Mouse (Mus musculus): ENCODE data around the gene Qrich2. TPM values are rescaled to one million over a fixed set of nuclear protein-coding genes. Genes with fewer than 3 reads are reported as not detected.
A peak's percentile ranks its signal among the peaks of the same experiment; 100 is the strongest.

The Qrich2 gene
- total and polyA plus RNA-seq, 3 experiments: 0.11 TPM; not detected in 2

- no peak for TF ChIP-seq MAFK (IDR thresholded peaks at IDR 0.05; ENCODE audit: borderline replicate concordance, low read depth, low read length)
- TF ChIP-seq POLR2A (IDR thresholded peaks at IDR 0.05; ENCODE audit: control insufficient read depth in 1 of 2, insufficient read depth in 1 of 2, low read depth in 1 of 2, low read length in 2 of 2, poor library complexity in 1 of 2): no peak
- no peak for TF ChIP-seq MYC (IDR thresholded peaks at IDR 0.05; ENCODE audit: low read depth, low read length)
- TF ChIP-seq NRF1 (IDR thresholded peaks at IDR 0.05; ENCODE audit: insufficient read depth, low read depth, low read length, poor library complexity, severe bottlenecking): no peak
- no peak for TF ChIP-seq HCFC1 (IDR thresholded peaks at IDR 0.05; ENCODE audit: low read depth, low read length)
- peaks cover 2 to 7% of the 10 kb centered on the region in 2 experiments; a peak in 3 of 4 replicates for H3K4me1 ChIP-seq (ENCODE audit: control insufficient read depth in 1 of 2, insufficient read depth in 2 of 2, low read length in 2 of 2)
- H3K9me3 ChIP-seq (replicated peaks; ENCODE audit: insufficient read depth, low read length): no peaks in the 10 kb centered on the region
- peaks cover 0 to 3% of the 10 kb centered on the region in 2 experiments; a peak in 3 of 4 replicates for H3K36me3 ChIP-seq (ENCODE audit: control insufficient read depth in 1 of 2, insufficient read depth in 2 of 2, low read length in 2 of 2)
- DNase-seq (ENCODE audit: low read depth, low spot score): no peak
- no peak overlapping the region for H3K27ac ChIP-seq (ENCODE audit: control insufficient read depth, low read depth, low read length)
- H3K79me2 ChIP-seq (ENCODE audit: control insufficient read depth, insufficient read depth, low read length, poor library complexity): no peaks in the 10 kb centered on the region
- no peak overlapping the region for H3K4me3 ChIP-seq (ENCODE audit: control insufficient read depth in 1 of 2, insufficient read depth in 1 of 2, low read depth in 2 of 2, low read length in 2 of 2)
- H3K27me3 ChIP-seq (ENCODE audit: control insufficient read depth in 1 of 2, insufficient read depth in 2 of 2, low read length in 2 of 2): no peaks in the 10 kb centered on the region
- H3K9ac ChIP-seq (ENCODE audit: control insufficient read depth, low read depth, low read length, poor library complexity, severe bottlenecking): no peak overlapping the region
Measured at GRCm38 (mm10) chr11:116442129-116442866, 23.7 kb downstream of the Qrich2 start.

- H3K4me1 ChIP-seq (ENCODE audit: control insufficient read depth in 1 of 2, insufficient read depth in 2 of 2, low read length in 2 of 2): peaks cover 12 to 24% of the 10 kb centered on the region in 2 experiments
- H3K9ac ChIP-seq (ENCODE audit: control insufficient read depth, low read depth, low read length, poor library complexity, severe bottlenecking): no peak overlapping the region
- TF ChIP-seq CHD1 (IDR thresholded peaks at IDR 0.05; ENCODE audit: low read depth, low read length) (no peak), POLR2AphosphoS2 (IDR thresholded peaks at IDR 0.05; ENCODE audit: low read length) (peak; percentile 61; the same call in 1 of the 2 replicates)
- no peak overlapping the region for H3K27ac ChIP-seq (ENCODE audit: control insufficient read depth, low read depth, low read length)
- no peaks in the 10 kb centered on the region for H3K27me3 ChIP-seq (ENCODE audit: control insufficient read depth in 1 of 2, insufficient read depth in 2 of 2, low read length in 2 of 2)
- H3K9me3 ChIP-seq (replicated peaks; ENCODE audit: insufficient read depth, low read length): no peaks in the 10 kb centered on the region
- H3K4me3 ChIP-seq (ENCODE audit: control insufficient read depth in 1 of 2, insufficient read depth in 1 of 2, low read depth in 2 of 2, low read length in 2 of 2): no peak overlapping the region
- no peaks in the 10 kb centered on the region; the same call in 1 of the 2 replicates for H3K79me2 ChIP-seq (ENCODE audit: control insufficient read depth, insufficient read depth, low read length, poor library complexity)
- H3K36me3 ChIP-seq (ENCODE audit: control insufficient read depth in 1 of 2, insufficient read depth in 2 of 2, low read length in 2 of 2): peaks cover 0 to 19% of the 10 kb centered on the region in 2 experiments; a peak in 3 of 4 replicates
- DNase-seq (ENCODE audit: low read depth, low spot score): peak; percentile 53
Measured at GRCm38 (mm10) chr11:116440408-116441068, 25.5 kb downstream of the Qrich2 start.

GRCm38 (mm10) chr11:116439269-116440240 is 26.5 kb downstream of the Qrich2 start:
- Histone ChIP-seq H3K27me3 (ENCODE audit: control insufficient read depth in 1 of 2, insufficient read depth in 2 of 2, low read length in 2 of 2) (no peaks in the 10 kb centered on the region), H3K9ac (ENCODE audit: control insufficient read depth, low read depth, low read length, poor library complexity, severe bottlenecking) (no peak overlapping the region), H3K36me3 (ENCODE audit: control insufficient read depth in 1 of 2, insufficient read depth in 2 of 2, low read length in 2 of 2) (peaks cover 0 to 24% of the 10 kb centered on the region in 2 experiments; a peak in 3 of 4 replicates), H3K4me1 (ENCODE audit: control insufficient read depth in 1 of 2, insufficient read depth in 2 of 2, low read length in 2 of 2) (peaks cover 14 to 30% of the 10 kb centered on the region in 2 experiments), H3K9me3 (replicated peaks; ENCODE audit: insufficient read depth, low read length) (no peaks in the 10 kb centered on the region), H3K79me2 (ENCODE audit: control insufficient read depth, insufficient read depth, low read length, poor library complexity) (peaks cover 8% of the 10 kb centered on the region), H3K4me3 (ENCODE audit: control insufficient read depth in 1 of 2, insufficient read depth in 1 of 2, low read depth in 2 of 2, low read length in 2 of 2) (no peak overlapping the region), H3K27ac (ENCODE audit: control insufficient read depth, low read depth, low read length) (no peak overlapping the region)
- DNase-seq (ENCODE audit: low read depth, low spot score): no peak
- TF ChIP-seq BHLHE40 (IDR thresholded peaks at IDR 0.05; ENCODE audit: borderline replicate concordance, low read depth, low read length): no peak
- peak; percentile 56; the same call in 1 of the 2 replicates for TF ChIP-seq ZMIZ1 (IDR thresholded peaks at IDR 0.05; ENCODE audit: low read depth, low read length)
- no peak for TF ChIP-seq E2F4 (IDR thresholded peaks at IDR 0.05; ENCODE audit: borderline replicate concordance, low read depth, low read length)
- TF ChIP-seq MEF2A (IDR thresholded peaks at IDR 0.05; ENCODE audit: extremely low read depth, insufficient replicate concordance, low read depth, low read length, poor library complexity, severe bottlenecking): no peak
- no peak for TF ChIP-seq USF1 (IDR thresholded peaks at IDR 0.05; ENCODE audit: low read depth, low read length)
- no peak for TF ChIP-seq TAL1 (IDR thresholded peaks at IDR 0.05; ENCODE audit: low read length)
- TF ChIP-seq MAZ (IDR thresholded peaks at IDR 0.05; ENCODE audit: low read depth, low read length): no peak
- TF ChIP-seq CHD2 (IDR thresholded peaks at IDR 0.05; ENCODE audit: low read length): no peak
- peak; percentile 82; the same call in 1 of the 2 replicates for TF ChIP-seq POLR2AphosphoS5 (IDR thresholded peaks at IDR 0.05; ENCODE audit: borderline replicate concordance, low read depth, low read length)
- no peak for TF ChIP-seq CHD1 (IDR thresholded peaks at IDR 0.05; ENCODE audit: low read depth, low read length)
- TF ChIP-seq NELFE (IDR thresholded peaks at IDR 0.05; ENCODE audit: low read depth, low read length): no peak
- TF ChIP-seq CTCF (IDR thresholded peaks at IDR 0.05 in 2 of 3, conservative IDR thresholded peaks at IDR 0.05 in 1 of 3; ENCODE audit: control insufficient read depth in 1 of 3, insufficient read depth in 1 of 3, low read depth in 2 of 3, low read length in 3 of 3, poor library complexity in 1 of 3, severe bottlenecking in 1 of 3): no peak
- TF ChIP-seq TCF12 (IDR thresholded peaks at IDR 0.05; ENCODE audit: low read depth, low read length): no peak
- no peak for TF ChIP-seq NRF1 (IDR thresholded peaks at IDR 0.05; ENCODE audit: insufficient read depth, low read depth, low read length, poor library complexity, severe bottlenecking)
- no peak for TF ChIP-seq ZKSCAN1 (IDR thresholded peaks at IDR 0.05; ENCODE audit: low read depth, low read length)

Measured in MEL (cell line).